Mouse (Mus musculus) T-helper 1 cell (primary cell): ENCODE measurements around the gene Btbd11.

ENCODE experiments used
- in situ Hi-C: fragments of 300-600 bp; cut with MboI, MseI; formaldehyde crosslinking; loops from one replicate; pipeline ENCODE4 v1.15.1; 2025; ENCODE audit warnings: high pct_unique_total_duplicates

The Btbd11 gene

GRCm38 (mm10) chr10:85590043-85590442, 203.4 kb downstream of the Btbd11 start:
- in situ Hi-C loops: no loop called here

GRCm38 (mm10) chr10:85591296-85591695, 204.7 kb downstream of the Btbd11 start:
- in situ Hi-C loops: no loop called here

- in situ Hi-C loops: no loop called here
Observed at GRCm38 (mm10) chr10:85591986-85592385, 205.4 kb downstream of the Btbd11 start.

GRCm38 (mm10) chr10:85596301-85596700, 209.7 kb downstream of the Btbd11 start:
- in situ Hi-C loops: no loop called here

- in situ Hi-C loops: no loop called here
Observed at GRCm38 (mm10) chr10:85598093-85598599, 211.5 kb downstream of the Btbd11 start.

GRCm38 (mm10) chr10:85598603-85599542, 212.3 kb downstream of the Btbd11 start:
- in situ Hi-C loops: no loop called here

GRCm38 (mm10) chr10:85602546-85602945, 215.9 kb downstream of the Btbd11 start:
- in situ Hi-C loops: no loop called here

- in situ Hi-C loops: no loop called here
Observed at GRCm38 (mm10) chr10:85604556-85604955, 217.9 kb downstream of the Btbd11 start.

GRCm38 (mm10) chr10:85608550-85609278, 222.1 kb downstream of the Btbd11 start:
- in situ Hi-C loops: no loop called here

GRCm38 (mm10) chr10:85617080-85617479, 230.5 kb downstream of the Btbd11 start:
- in situ Hi-C loops: no loop called here

- in situ Hi-C loops: no loop called here
Observed at GRCm38 (mm10) chr10:85617501-85618417, 231.1 kb downstream of the Btbd11 start.

GRCm38 (mm10) chr10:85621067-85621466, 234.5 kb downstream of the Btbd11 start:
- in situ Hi-C loops: loop anchor here (10.0 kb wide), 1 partner anchor 396 kb away; no protein-coding TSS in a partner anchor

GRCm38 (mm10) chr10:85624504-85625169, 238.0 kb downstream of the Btbd11 start:
- in situ Hi-C loops: loop anchor here (10.0 kb wide), 1 partner anchor 400 kb away; no protein-coding TSS in a partner anchor

GRCm38 (mm10) chr10:85625170-85625686, 238.6 kb downstream of the Btbd11 start:
- in situ Hi-C loops: loop anchor here (10.0 kb wide), 1 partner anchor 400 kb away; no protein-coding TSS in a partner anchor

- in situ Hi-C loops: no loop called here
Observed at GRCm38 (mm10) chr10:85632030-85632429, 245.4 kb downstream of the Btbd11 start.

GRCm38 (mm10) chr10:85633577-85633976, 247.0 kb downstream of the Btbd11 start:
- in situ Hi-C loops: no loop called here

GRCm38 (mm10) chr10:85637580-85637979, 251.0 kb downstream of the Btbd11 start:
- in situ Hi-C loops: no loop called here

- in situ Hi-C loops: no loop called here
Observed at GRCm38 (mm10) chr10:85638141-85638540, 251.5 kb downstream of the Btbd11 start.

GRCm38 (mm10) chr10:85639581-85639980, 253.0 kb downstream of the Btbd11 start:
- in situ Hi-C loops: no loop called here

- in situ Hi-C loops: no loop called here
Observed at GRCm38 (mm10) chr10:85640408-85640807, 253.8 kb downstream of the Btbd11 start.
